Mouse (Mus musculus): ENCODE measurements around the gene Pgls. TPM values are rescaled to one million over a fixed set of nuclear protein-coding genes. Genes with fewer than 3 reads are reported as not detected.

Pgls gene
- total and polyA plus RNA-seq, 2 experiments from 2014 or later = 212 to 425 TPM

- peak overlapping the region; percentile 66 for H3K4me2 ChIP-seq (ENCODE audit: low read depth, low read length)
- H3K27me3 ChIP-seq (ENCODE audit: control insufficient read depth, insufficient read depth, low read length) = no peaks in the 10 kb centered on the region
- H3K27ac ChIP-seq (ENCODE audit: low read depth) = peak overlapping the region; percentile 94
- whole genome bisulfite sequencing = 2% methylated on average over 51 of the region's 51 CpGs
- TF ChIP-seq EP300 (IDR thresholded peaks at IDR 0.05; ENCODE audit: low read depth) (no peak), CTCF (IDR thresholded peaks at IDR 0.05; ENCODE audit: low read depth) (no peak)
- DNase-seq (ENCODE audit: low spot score) (peak; percentile 65), ATAC-seq (ENCODE audit: insufficient read depth, low read depth) (peak; percentile 62)
- peaks cover 29% of the 10 kb centered on the region for H3K4me1 ChIP-seq (ENCODE audit: control insufficient read depth, insufficient read depth)
- no peaks in the 10 kb centered on the region for H3K36me3 ChIP-seq (replicated peaks; ENCODE audit: control insufficient read depth, insufficient read depth, low read length)
- peak overlapping the region; percentile 67 for H3K4me3 ChIP-seq (ENCODE audit: low read depth, low read length)
- H3K9ac ChIP-seq (replicated peaks; ENCODE audit: low read depth, low read length) = peak overlapping the region; percentile 50
- H3K9me3 ChIP-seq (replicated peaks; ENCODE audit: control insufficient read depth, low read length) = no peaks in the 10 kb centered on the region
These were observed 22.3 kb upstream of the Pgls start for GRCm38 (mm10) chr8:71569366-71570290.

- 3% methylated on average over 41 of the region's 41 CpGs for WGBS
- no peaks in the 10 kb centered on the region for H3K36me3 ChIP-seq (replicated peaks; ENCODE audit: control insufficient read depth, insufficient read depth, low read length)
- peaks cover 29% of the 10 kb centered on the region for H3K4me1 ChIP-seq (ENCODE audit: control insufficient read depth, insufficient read depth)
- no peak for TF ChIP-seq EP300 (IDR thresholded peaks at IDR 0.05; ENCODE audit: low read depth)
- TF ChIP-seq CTCF (IDR thresholded peaks at IDR 0.05; ENCODE audit: low read depth) = no peak
- no peaks in the 10 kb centered on the region for H3K27me3 ChIP-seq (ENCODE audit: control insufficient read depth, insufficient read depth, low read length)
- H3K4me3 ChIP-seq (ENCODE audit: low read depth, low read length) = peak overlapping the region; percentile 67
- 0 out of 2 replicates have a peak overlapping the region, but pooled peaks have one; percentile 23 for H3K9ac ChIP-seq (replicated peaks; ENCODE audit: low read depth, low read length)
- ATAC-seq (ENCODE audit: insufficient read depth, low read depth) = peak; percentile 32
- DNase-seq (ENCODE audit: low spot score) = peak; percentile 69
- H3K9me3 ChIP-seq (replicated peaks; ENCODE audit: control insufficient read depth, low read length) = no peaks in the 10 kb centered on the region
- no peak overlapping the region for H3K27ac ChIP-seq (ENCODE audit: low read depth)
- H3K4me2 ChIP-seq (ENCODE audit: low read depth, low read length) = peak overlapping the region; percentile 66
These were observed 21.6 kb upstream of the Pgls start for GRCm38 (mm10) chr8:71570291-71570954.

- H3K27me3 ChIP-seq (ENCODE audit: control insufficient read depth, insufficient read depth, low read length) = no peaks in the 10 kb centered on the region
- H3K4me3 ChIP-seq (ENCODE audit: low read depth, low read length) = no peak overlapping the region
- H3K36me3 ChIP-seq (replicated peaks; ENCODE audit: control insufficient read depth, insufficient read depth, low read length) = no peaks in the 10 kb centered on the region
- no peak overlapping the region for H3K4me2 ChIP-seq (ENCODE audit: low read depth, low read length)
- ATAC-seq (ENCODE audit: insufficient read depth, low read depth) = no peak
- no peak overlapping the region for H3K9ac ChIP-seq (replicated peaks; ENCODE audit: low read depth, low read length)
- H3K4me1 ChIP-seq (ENCODE audit: control insufficient read depth, insufficient read depth) = peaks cover 29% of the 10 kb centered on the region
- no peak for DNase-seq (ENCODE audit: low spot score)
- no peak overlapping the region for H3K27ac ChIP-seq (ENCODE audit: low read depth)
- 82% methylated on average over 2 of the region's 2 CpGs for WGBS
- TF ChIP-seq EP300 (IDR thresholded peaks at IDR 0.05; ENCODE audit: low read depth) = no peak
- TF ChIP-seq CTCF (IDR thresholded peaks at IDR 0.05; ENCODE audit: low read depth) = no peak
- no peaks in the 10 kb centered on the region for H3K9me3 ChIP-seq (replicated peaks; ENCODE audit: control insufficient read depth, low read length)
These were observed 19.9 kb upstream of the Pgls start for GRCm38 (mm10) chr8:71572077-71572476.

- TF ChIP-seq EP300 (IDR thresholded peaks at IDR 0.05; ENCODE audit: low read depth) (no peak), CTCF (IDR thresholded peaks at IDR 0.05; ENCODE audit: low read depth) (no peak)
- Histone ChIP-seq H3K27ac (ENCODE audit: low read depth) (peak overlapping the region; percentile 33; the same call in 1 of the 2 replicates), H3K4me3 (ENCODE audit: low read depth, low read length) (no peak overlapping the region), H3K9ac (replicated peaks; ENCODE audit: low read depth, low read length) (peak overlapping the region; percentile 38; the same call in 1 of the 2 replicates), H3K4me1 (ENCODE audit: control insufficient read depth, insufficient read depth) (peaks cover 24% of the 10 kb centered on the region), H3K9me3 (replicated peaks; ENCODE audit: control insufficient read depth, low read length) (no peaks in the 10 kb centered on the region), H3K4me2 (ENCODE audit: low read depth, low read length) (no peak overlapping the region), H3K36me3 (replicated peaks; ENCODE audit: control insufficient read depth, insufficient read depth, low read length) (no peaks in the 10 kb centered on the region), H3K27me3 (ENCODE audit: control insufficient read depth, insufficient read depth, low read length) (no peaks in the 10 kb centered on the region)
- ATAC-seq (ENCODE audit: insufficient read depth, low read depth) (no peak), DNase-seq (ENCODE audit: low spot score) (no peak)
- WGBS = 56% methylated on average over 9 of the region's 9 CpGs
These were observed 18.9 kb upstream of the Pgls start for GRCm38 (mm10) chr8:71572847-71573633.

- ATAC-seq (ENCODE audit: insufficient read depth, low read depth) (no peak), DNase-seq (ENCODE audit: low spot score) (no peak)
- Histone ChIP-seq H3K36me3 (replicated peaks; ENCODE audit: control insufficient read depth, insufficient read depth, low read length) (no peaks in the 10 kb centered on the region), H3K4me3 (ENCODE audit: low read depth, low read length) (no peak overlapping the region), H3K9ac (replicated peaks; ENCODE audit: low read depth, low read length) (no peak overlapping the region), H3K4me2 (ENCODE audit: low read depth, low read length) (no peak overlapping the region), H3K27ac (ENCODE audit: low read depth) (0 out of 2 replicates have a peak overlapping the region, but pooled peaks have one; percentile 21), H3K27me3 (ENCODE audit: control insufficient read depth, insufficient read depth, low read length) (no peaks in the 10 kb centered on the region), H3K4me1 (ENCODE audit: control insufficient read depth, insufficient read depth) (peaks cover 10% of the 10 kb centered on the region; the same call in 1 of the 2 replicates), H3K9me3 (replicated peaks; ENCODE audit: control insufficient read depth, low read length) (no peaks in the 10 kb centered on the region)
- WGBS = 55% methylated on average over 7 of the region's 7 CpGs
- no peak for TF ChIP-seq EP300 (IDR thresholded peaks at IDR 0.05; ENCODE audit: low read depth)
- TF ChIP-seq CTCF (IDR thresholded peaks at IDR 0.05; ENCODE audit: low read depth) = no peak
These were observed 17.6 kb upstream of the Pgls start for GRCm38 (mm10) chr8:71574426-71574825.

Measured in heart, postnatal 0 days (tissue).